Mouse (Mus musculus): ENCODE data around the gene Rhbdd3.

Gene Rhbdd3

DNA sequence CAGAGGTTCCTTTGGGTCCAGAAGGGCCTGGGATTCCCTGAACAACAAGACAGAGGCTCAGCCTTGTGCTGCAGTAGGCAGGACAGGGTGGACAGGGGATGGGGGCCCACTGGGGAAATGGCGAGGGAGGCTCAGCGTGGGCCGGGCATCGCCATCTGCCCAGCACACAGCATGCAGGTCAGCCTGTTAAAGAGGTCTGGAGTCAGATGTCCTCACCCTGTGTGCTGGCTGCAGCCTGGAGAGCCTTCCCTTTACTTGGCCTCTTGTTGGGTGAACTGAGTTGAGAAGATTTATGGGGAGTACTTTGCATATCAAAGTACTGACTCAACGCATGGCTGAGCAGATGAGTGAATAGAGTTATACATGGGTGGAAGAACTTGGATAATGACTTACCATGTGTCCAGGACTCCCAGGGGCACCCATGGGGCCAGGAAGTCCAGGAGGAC, 30.3 kb downstream of the Rhbdd3 start:
- DNase-seq (ENCODE audit: low spot score): peak; percentile 79

DNA sequence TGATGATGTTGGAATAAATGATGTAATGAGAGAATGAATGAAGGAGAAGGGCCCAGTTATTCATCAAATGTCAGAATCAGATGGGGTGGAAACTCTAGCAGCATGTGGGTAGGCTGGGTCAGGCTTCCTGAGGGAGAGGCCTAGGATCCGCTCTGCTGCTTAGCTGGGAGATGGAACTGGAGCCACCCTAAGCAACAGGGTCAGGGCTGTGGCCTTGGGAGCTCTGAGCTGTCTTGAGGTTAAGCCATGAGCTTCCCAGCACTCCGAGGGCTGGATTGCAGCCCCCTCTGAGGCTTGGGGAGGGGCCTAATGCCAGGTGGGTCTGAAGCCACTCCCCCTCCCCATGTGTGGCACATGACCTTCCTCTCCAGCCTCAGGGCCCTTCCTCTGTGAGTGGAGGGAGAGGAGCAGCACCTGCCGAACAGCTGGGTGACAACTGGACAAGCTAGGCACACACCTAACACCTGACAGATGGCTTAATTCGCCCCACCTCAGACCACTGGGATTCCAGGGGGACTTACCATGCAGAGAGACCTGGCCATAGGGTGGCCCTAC, 31.5 kb downstream of the Rhbdd3 start:
- DNase-seq (ENCODE audit: low spot score): no peak

GRCm38 (mm10) chr11:5132751-5133150, 34.0 kb downstream of the Rhbdd3 start:
- no peak for DNase-seq (ENCODE audit: low spot score)

DNA sequence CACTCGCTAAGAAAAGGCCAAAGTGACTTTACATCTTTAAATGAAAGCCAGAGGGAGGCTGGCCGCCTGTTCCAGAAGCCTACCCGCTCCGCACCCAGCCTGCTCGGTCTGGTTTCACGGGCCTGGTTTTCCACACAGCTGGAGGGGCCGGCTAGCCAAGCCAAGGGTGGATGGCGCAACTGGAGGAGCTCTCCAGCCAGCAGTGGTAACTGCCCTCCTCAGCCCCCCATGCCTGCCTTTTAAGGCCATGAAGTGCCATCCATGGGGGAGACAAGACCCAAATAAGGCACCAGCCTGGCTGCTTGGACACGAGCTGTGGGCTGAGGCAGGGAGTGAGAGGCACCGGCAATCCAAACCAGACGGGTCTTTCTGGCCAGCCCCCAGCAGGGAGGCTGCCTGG, 37.2 kb downstream of the Rhbdd3 start:
- no peak for DNase-seq (ENCODE audit: low spot score)

DNA sequence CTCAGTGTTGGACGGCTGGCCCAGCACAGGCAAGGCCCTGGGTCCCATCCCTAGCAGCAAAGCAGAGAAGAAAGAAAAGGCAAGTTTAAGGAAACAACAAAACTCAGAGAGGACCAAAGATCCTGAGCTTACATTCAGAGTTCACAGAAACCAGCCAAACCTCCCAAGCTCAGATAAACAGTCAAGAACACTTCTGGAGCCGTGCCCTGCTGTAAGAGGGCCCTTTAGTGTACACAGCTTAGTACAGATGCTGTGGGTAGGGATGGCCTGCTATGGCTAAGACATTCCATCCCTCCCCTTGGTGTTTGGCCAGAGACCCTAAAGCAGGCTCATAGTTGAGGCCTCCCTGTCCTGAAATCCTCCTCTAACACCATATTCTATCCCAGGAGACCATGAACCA, 39.9 kb downstream of the Rhbdd3 start:
- no peak for DNase-seq (ENCODE audit: low spot score)

GRCm38 (mm10) chr11:5139372-5139771, 40.6 kb downstream of the Rhbdd3 start:
- no peak for DNase-seq (ENCODE audit: low spot score)

DNA sequence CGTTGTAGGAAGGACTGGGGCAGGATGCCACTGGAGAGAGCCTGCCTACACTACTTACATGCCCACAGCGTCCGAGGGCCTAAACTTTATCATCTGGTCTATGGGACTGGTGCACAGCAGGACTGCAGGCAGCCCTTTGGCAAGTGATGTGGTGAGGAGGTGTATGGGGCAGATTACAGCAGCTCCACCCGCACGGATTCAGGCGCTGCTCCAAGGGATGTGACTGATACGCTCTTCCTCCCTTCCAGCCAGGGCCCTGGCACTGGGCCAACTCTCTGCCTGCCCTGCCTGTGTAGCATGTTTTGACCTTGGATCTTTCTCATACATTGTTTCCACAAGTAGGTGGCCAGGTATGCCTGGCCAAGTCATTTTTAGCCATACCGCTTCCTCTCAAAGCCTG, 41.9 kb downstream of the Rhbdd3 start:
- no peak for DNase-seq (ENCODE audit: low spot score)

DNA sequence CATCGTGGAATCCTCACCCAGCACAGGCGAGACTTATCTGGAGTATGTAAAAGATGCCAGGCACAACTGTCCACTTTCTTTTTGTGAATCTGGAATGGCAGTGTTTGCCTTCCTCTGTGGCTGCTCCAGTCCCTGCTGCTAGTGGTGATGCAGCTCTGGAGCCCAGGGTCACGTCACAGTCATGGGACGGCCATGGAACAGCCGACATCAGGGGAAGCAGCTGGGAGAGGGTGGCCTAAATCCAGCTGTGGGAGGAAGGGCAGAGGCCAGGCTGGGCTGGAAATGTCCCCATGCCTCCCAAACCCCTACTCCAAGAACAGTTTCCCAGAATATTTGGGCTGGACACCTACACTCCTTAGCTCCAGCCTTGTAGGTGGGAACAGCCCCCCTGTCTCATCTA, 42.5 kb downstream of the Rhbdd3 start:
- no peak for DNase-seq (ENCODE audit: low spot score)

- DNase-seq (ENCODE audit: low spot score): no peak
These were observed 43.2 kb downstream of the Rhbdd3 start for GRCm38 (mm10) chr11:5141965-5142364.

DNA sequence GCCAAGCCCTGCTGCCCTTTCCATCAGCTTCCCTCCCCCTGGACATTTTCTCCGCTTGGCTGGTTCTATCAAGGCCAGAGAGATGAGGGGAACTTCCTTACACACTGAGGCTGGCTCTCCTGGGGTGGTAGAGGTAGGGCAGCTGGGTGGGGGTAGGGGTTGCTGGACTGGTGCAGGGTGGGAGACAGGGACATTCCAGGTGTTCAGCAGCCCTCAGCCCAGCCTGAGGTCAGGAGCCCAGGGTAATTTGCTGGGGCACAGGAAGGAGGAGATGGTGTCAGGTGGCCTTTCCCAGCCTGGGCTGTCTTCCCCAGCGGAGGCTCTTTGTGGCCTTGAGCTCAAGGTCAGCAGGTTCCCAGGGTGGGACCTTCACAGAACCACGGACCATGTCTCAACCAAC, 46.9 kb downstream of the Rhbdd3 start:
- DNase-seq (ENCODE audit: low spot score): no peak

- DNase-seq (ENCODE audit: low spot score): no peak
These were observed 50.5 kb downstream of the Rhbdd3 start for GRCm38 (mm10) chr11:5149249-5149648.

- DNase-seq (ENCODE audit: low spot score): no peak
These were observed 51.2 kb downstream of the Rhbdd3 start for GRCm38 (mm10) chr11:5149955-5150354.

DNA sequence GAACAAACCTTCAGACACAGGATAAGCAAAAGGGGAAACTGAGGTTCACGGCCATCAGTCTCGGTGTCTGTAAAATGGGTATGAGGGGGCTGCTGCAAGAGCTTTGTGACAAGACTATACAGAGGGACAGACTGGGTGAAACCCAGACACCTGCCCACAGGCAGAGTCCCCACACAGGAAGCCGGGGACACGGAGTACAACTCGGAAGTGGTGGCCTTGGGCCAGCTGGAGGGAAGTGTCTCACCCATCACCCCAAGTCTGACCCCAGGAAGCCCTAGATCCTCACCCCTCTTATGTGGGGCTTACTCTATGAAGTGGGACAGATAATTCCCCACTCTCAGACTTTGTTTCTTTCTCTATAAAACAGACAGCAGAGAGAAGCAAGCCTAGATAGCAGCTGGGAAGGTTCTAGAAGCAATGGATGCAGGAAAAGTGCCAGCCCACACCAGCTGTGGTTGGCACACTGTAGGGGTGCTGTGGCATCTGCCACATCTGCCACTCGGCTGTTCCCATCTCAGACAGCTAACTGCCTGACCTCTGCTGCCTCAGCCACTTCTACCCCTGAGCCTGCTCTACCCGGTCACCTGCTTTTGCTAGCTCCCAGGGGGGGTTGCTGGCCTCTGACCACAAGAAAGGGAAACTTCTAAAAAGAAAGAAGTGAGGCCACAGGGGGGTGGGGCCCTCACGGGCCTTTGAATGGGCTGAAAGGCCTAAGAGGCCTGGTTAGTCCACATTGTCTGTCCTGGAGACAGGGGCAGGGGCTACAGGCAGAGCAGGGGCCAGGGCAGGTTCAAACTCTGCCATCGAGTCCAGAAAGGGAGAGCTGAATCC, 51.9 kb downstream of the Rhbdd3 start:
- DNase-seq (ENCODE audit: low spot score): peak; percentile 67

- DNase-seq (ENCODE audit: low spot score): no peak
These were observed 52.5 kb downstream of the Rhbdd3 start for GRCm38 (mm10) chr11:5151247-5151630.

- peak; percentile 57 for DNase-seq (ENCODE audit: low spot score)
These were observed 53.1 kb downstream of the Rhbdd3 start, which contains the start of gene Emid1 for GRCm38 (mm10) chr11:5151680-5152337. Emid1 (minus strand) TSS chr11:5152257.

GRCm38 (mm10) chr11:5154961-5155805, 56.5 kb downstream of the Rhbdd3 start:
- no peak for DNase-seq (ENCODE audit: low spot score)

Measured in embryo, embryonic 10.5 days (tissue).